15 mouse cellular contexts compared by ENCODE assay signal in genomic region chr4:34905396-34905795, GRCm38 (mm10). TPM values are rescaled to one million over a fixed set of nuclear protein-coding genes. Genes with fewer than 3 reads are reported as not detected.
DNase-seq lines count a peak whose midpoint lies in the region; ATAC-seq and TF ChIP-seq lines count a peak whose summit lies in the region.
"Had no signal": no experiment of that assay in that cellular context is flagged by ENCODE, and none has a peak within 500 bp of the region (broad histone marks: within the 10 kb centered on the region; RNA-seq: fewer than 3 reads in every experiment).

No protein-coding gene starts in this region.

- CTCF ChIA-PET in Patski (lab: Charles Lee), result no interaction called here

- no peaks in the 10 kb centered on the region for H3K4me1 ChIP-seq in liver, embryonic 11.5 days (replicated peaks; ENCODE audit: control insufficient read depth, insufficient read depth, low read length)
- H3K4me1 ChIP-seq: forebrain, embryonic 15.5 days; neural tube, embryonic 13.5 days had no signal

- peak; percentile 22 for DNase-seq in adrenal gland, postnatal 10 days
- DNase-seq in adrenal gland, adult 8-10 months, result no peak
- DNase-seq in liver (peak; percentile 64), Patski (ENCODE audit: low read depth, low spot score) (no peak)
- no peak for DNase-seq in liver, embryonic 11.5 days (ENCODE audit: low spot score)
- DNase-seq in naive thymus-derived CD4-positive, alpha-beta T cell, adult 2 months (ENCODE audit: low read depth), result peak; percentile 54
- no peak for DNase-seq in urinary bladder, adult 18-20 months (ENCODE audit: low spot score in 2 of 2)
- DNase-seq in layer of hippocampus, adult 11-12 months (ENCODE audit: low spot score), result no peak
- DNase-seq: cerebellum, adult 9-11 months; lung, adult 18-20 months had no signal

- no peak overlapping the region for H3K4me3 ChIP-seq in liver, embryonic 11.5 days (ENCODE audit: low read depth, low read length)
- H3K4me3 ChIP-seq: forebrain, embryonic 15.5 days; neural tube, embryonic 13.5 days had no signal

- H3K36me3 ChIP-seq in liver, embryonic 11.5 days (ENCODE audit: control insufficient read depth, insufficient read depth, low read length), result no peaks in the 10 kb centered on the region
- H3K36me3 ChIP-seq: forebrain, embryonic 15.5 days; neural tube, embryonic 13.5 days had no signal

- no peaks in the 10 kb centered on the region for H3K27me3 ChIP-seq in liver, embryonic 11.5 days (replicated peaks; ENCODE audit: control insufficient read depth, insufficient read depth, low read length)
- H3K27me3 ChIP-seq in Patski, result no peaks in the 10 kb centered on the region
- H3K27me3 ChIP-seq: forebrain, embryonic 15.5 days; neural tube, embryonic 13.5 days had no signal

- no peak for ATAC-seq in liver, embryonic 11.5 days (replicated peaks; ENCODE audit: low FRiP score)
- ATAC-seq in Patski, result no peak
- ATAC-seq: forebrain, embryonic 15.5 days had no signal

- no peaks in the 10 kb centered on the region for H3K9me3 ChIP-seq in liver, embryonic 11.5 days (ENCODE audit: control insufficient read depth, low read length)
- H3K9me3 ChIP-seq: forebrain, embryonic 15.5 days; neural tube, embryonic 13.5 days had no signal

- in situ Hi-C loops in Patski (cut with MboI; ENCODE audit: low pct_unique_long_range_greater_than_20kb), result loop anchor here (25.0 kb wide), 1 partner anchor 218 kb away; the partner anchor contains the start of gene Slc35a1

- POLR2A ChIA-PET in Patski (lab: Charles Lee), result no interaction called here

- WGBS in liver, embryonic 11.5 days, result 63% methylated on average over 5 of the region's 5 CpGs

- no peak overlapping the region for H3K9ac ChIP-seq in liver, embryonic 11.5 days (ENCODE audit: low read depth, low read length)
- H3K9ac ChIP-seq: forebrain, embryonic 15.5 days; neural tube, embryonic 13.5 days had no signal

- H3K4me2 ChIP-seq in liver, embryonic 11.5 days, result no peak overlapping the region
- H3K4me2 ChIP-seq: forebrain, embryonic 15.5 days; neural tube, embryonic 13.5 days had no signal

- H3K27ac ChIP-seq in liver, embryonic 11.5 days (ENCODE audit: low read depth, low read length), result no peak overlapping the region
- H3K27ac ChIP-seq: forebrain, embryonic 15.5 days; neural tube, embryonic 13.5 days had no signal

- peak; percentile 19 for TF ChIP-seq CTCF in Patski (IDR thresholded peaks at IDR 0.05)

RNA-seq across cellular contexts. Expression of gene Cga, which starts 11.8 kb away (rescaled TPM):
- not detected for total RNA-seq in adrenal gland, postnatal 10 days (2021)
- total RNA-seq in adrenal gland, adult 8-10 months (2022), result not detected
- polyA plus RNA-seq in liver, embryonic 11.5 days (2014; fragmentation: Nextera tagmentation; extraction: Ambion mirVana), result 0.29 TPM in 1 of 2 replicates, not detected in the other
- polyA plus RNA-seq in Patski (2021), result not detected
- total RNA-seq: heart, postnatal 25 days had no signal
- polyA plus RNA-seq: C2C12; forebrain, embryonic 15.5 days; stomach, embryonic 16.5 days had no signal

RNA-seq across cellular contexts. Expression of gene Zfp292, which starts 22.6 kb away (rescaled TPM):
- total RNA-seq in adrenal gland, postnatal 10 days (2021), result 10 to 100 TPM; 17.8 to 22.9 TPM
- total RNA-seq in adrenal gland, adult 8-10 months (2022), result 10 to 100 TPM; 18.6 to 25.2 (median 22.2) TPM
- 16.2 and 16.8 TPM in 2 replicates for polyA plus RNA-seq in liver, embryonic 11.5 days (2014; fragmentation: Nextera tagmentation; extraction: Ambion mirVana)
- polyA plus RNA-seq in Patski (2021), result 10.7 TPM

Comparison
In these comparisons a context has a peak if more than half of its experiments do, and no peak if none do; other contexts are left out.
1. DNase-seq: peak in adrenal gland, postnatal 10 days (single experiment), liver (single experiment) and naive thymus-derived CD4-positive, alpha-beta T cell, adult 2 months (single experiment); none in adrenal gland, adult 8-10 months (single experiment), liver, embryonic 11.5 days (single experiment), Patski (single experiment), urinary bladder, adult 18-20 months (0 of 2) and layer of hippocampus, adult 11-12 months (single experiment).